Mouse (Mus musculus): ENCODE measurements around the gene Sco1. TPM values are rescaled to one million over a fixed set of nuclear protein-coding genes. Genes with fewer than 3 reads are reported as not detected.

Gene Sco1
- polyA plus RNA-seq, 1 experiment from 2014 or later, result 20.4 TPM

DNA sequence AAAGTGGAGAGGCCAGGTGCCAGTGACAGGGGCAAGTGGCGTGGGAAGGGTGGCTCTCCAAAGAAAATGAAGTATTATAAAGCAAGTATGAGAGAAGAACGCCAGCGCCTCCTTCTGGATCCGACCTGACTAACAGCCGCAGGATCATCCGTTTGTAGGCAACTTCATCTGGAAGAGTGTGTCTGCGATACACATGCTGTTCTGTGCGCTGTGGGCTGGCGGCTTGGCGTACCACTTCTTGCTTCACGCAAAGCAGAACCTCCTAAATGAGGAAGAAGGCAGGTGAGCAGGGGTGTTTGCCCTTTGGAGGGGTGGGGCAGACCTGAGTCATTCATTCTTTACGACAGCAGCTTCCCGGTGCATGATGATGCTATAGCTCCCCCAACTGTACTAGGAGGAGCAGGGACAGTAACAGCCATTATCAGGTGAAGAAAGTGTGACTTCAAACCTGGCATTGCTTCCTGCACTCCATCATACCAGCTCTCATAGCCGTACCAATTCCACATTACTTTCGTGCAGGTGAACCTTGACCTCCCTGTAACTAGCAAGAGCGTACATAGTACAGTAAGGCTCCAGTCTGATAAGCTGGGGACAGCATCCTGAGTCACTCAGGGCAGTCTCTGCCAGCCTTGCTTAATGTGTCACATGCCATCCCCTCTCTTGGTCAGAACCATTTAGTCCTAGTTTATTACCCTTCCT is 21.4 kb upstream of the Sco1 start:
- no peak overlapping the region for H3K9ac ChIP-seq (ENCODE audit: low read length)
- no peaks in the 10 kb centered on the region for H3K4me1 ChIP-seq (ENCODE audit: control insufficient read depth in 2 of 2, insufficient read depth in 2 of 2, low read length in 2 of 2)
- no peak overlapping the region for H3K4me2 ChIP-seq (ENCODE audit: low read length)
- no peak for ATAC-seq (ENCODE audit: insufficient number of reproducible peaks, insufficient read depth, low FRiP score, low read depth)
- 53% methylated on average over 16 of the region's 16 CpGs for WGBS
- H3K27ac ChIP-seq (replicated peaks in 1 of 2; ENCODE audit: control insufficient read depth in 1 of 2, insufficient read depth in 1 of 2, low read depth in 2 of 2, low read length in 2 of 2), result no peak overlapping the region
- H3K4me3 ChIP-seq (ENCODE audit: control insufficient read depth in 1 of 2, insufficient read depth in 1 of 2, low read depth in 1 of 2, low read length in 2 of 2), result no peak overlapping the region
- H3K9me3 ChIP-seq (ENCODE audit: control insufficient read depth, low read length), result no peaks in the 10 kb centered on the region
- H3K36me3 ChIP-seq (ENCODE audit: control insufficient read depth, insufficient read depth, low read length), result no peaks in the 10 kb centered on the region
- no peaks in the 10 kb centered on the region for H3K27me3 ChIP-seq (ENCODE audit: control insufficient read depth, insufficient read depth, low read length)

DNA sequence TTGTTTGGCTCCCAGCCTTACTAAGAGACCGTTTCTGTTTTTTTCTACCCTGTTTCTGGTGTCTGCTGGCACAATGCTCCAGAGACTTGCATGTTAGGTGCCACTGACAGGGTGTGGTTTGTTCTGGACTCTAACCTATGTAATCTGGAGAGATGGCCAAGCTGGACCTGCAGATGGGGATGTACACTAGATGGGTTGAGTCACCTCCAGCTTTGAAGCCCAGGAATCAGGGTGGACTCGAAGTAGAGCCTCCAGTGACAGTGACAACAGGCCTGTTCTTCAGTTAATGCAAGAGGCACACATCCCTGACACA is 20.9 kb upstream of the Sco1 start:
- H3K4me2 ChIP-seq (ENCODE audit: low read length), result no peak overlapping the region
- H3K27me3 ChIP-seq (ENCODE audit: control insufficient read depth, insufficient read depth, low read length), result no peaks in the 10 kb centered on the region
- no peak overlapping the region for H3K9ac ChIP-seq (ENCODE audit: low read length)
- WGBS, result 64% methylated on average over 2 of the region's 2 CpGs
- ATAC-seq (ENCODE audit: insufficient number of reproducible peaks, insufficient read depth, low FRiP score, low read depth), result no peak
- H3K9me3 ChIP-seq (ENCODE audit: control insufficient read depth, low read length), result no peaks in the 10 kb centered on the region
- no peak overlapping the region for H3K4me3 ChIP-seq (ENCODE audit: control insufficient read depth in 1 of 2, insufficient read depth in 1 of 2, low read depth in 1 of 2, low read length in 2 of 2)
- H3K27ac ChIP-seq (replicated peaks in 1 of 2; ENCODE audit: control insufficient read depth in 1 of 2, insufficient read depth in 1 of 2, low read depth in 2 of 2, low read length in 2 of 2), result no peak overlapping the region
- H3K36me3 ChIP-seq (ENCODE audit: control insufficient read depth, insufficient read depth, low read length), result peaks cover 5% of the 10 kb centered on the region
- no peaks in the 10 kb centered on the region for H3K4me1 ChIP-seq (ENCODE audit: control insufficient read depth in 2 of 2, insufficient read depth in 2 of 2, low read length in 2 of 2)

DNA sequence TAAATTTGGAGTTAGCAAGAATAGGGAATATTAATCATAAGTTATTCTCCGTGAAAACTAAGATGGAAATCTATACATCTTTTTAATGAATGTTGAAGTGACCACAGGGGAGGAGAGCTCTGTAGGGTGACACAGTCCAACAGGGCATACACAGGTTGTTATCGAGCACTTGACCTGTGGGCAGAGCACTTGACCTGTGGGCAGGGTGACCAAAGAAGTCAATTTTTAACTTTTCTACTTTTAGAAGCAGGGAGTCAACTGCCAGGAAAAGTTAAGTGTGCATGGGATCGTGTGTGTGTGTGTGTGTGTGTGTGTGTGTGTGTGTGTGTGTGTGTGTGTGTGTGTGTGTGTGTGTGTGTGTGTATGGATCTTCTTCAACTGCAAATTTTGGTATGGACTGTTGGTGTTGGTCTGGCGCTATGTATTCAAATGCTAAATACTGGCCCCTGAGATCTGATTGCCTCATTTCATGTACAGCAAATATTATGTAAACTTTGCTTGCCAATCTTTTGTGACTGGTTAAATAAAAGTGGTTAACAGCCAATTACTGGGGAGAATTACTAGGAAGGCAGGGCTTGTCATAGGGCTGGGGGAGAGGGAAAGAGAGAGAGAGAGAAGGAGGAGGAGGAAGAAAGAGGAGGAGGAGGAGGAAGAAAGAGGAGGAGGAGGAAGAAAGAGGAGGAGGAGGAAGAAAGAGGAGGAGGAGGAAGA is 17.5 kb upstream of the Sco1 start:
- ATAC-seq (ENCODE audit: insufficient number of reproducible peaks, insufficient read depth, low FRiP score, low read depth), result no peak

DNA sequence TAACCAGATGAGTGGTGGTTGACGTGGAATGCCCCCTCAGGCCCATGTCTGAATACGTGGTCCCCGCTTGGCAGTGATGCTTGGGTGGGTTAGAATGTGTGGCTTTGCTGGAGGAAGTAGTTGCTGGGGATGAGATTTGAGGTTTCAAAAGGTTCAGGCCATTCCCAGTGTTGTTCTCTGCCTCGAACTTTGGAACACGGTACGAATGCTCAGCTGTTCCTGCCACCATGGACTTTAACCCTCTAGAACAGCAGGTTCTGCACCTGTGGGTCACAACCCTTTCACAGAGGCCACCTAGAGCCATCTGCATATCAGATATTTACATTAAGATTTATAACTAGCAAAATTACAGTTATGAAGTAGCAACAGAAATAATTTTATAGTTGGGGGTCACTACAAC is 16.2 kb upstream of the Sco1 start:
- Histone ChIP-seq H3K27me3 (ENCODE audit: control insufficient read depth, insufficient read depth, low read length) (no peaks in the 10 kb centered on the region), H3K9ac (ENCODE audit: low read length) (no peak overlapping the region), H3K4me3 (ENCODE audit: control insufficient read depth in 1 of 2, insufficient read depth in 1 of 2, low read depth in 1 of 2, low read length in 2 of 2) (no peak overlapping the region), H3K36me3 (ENCODE audit: control insufficient read depth, insufficient read depth, low read length) (peaks cover 49% of the 10 kb centered on the region), H3K4me1 (ENCODE audit: control insufficient read depth in 2 of 2, insufficient read depth in 2 of 2, low read length in 2 of 2) (peaks cover 3 to 4% of the 10 kb centered on the region in 2 experiments; a peak in 2 of 4 replicates), H3K4me2 (ENCODE audit: low read length) (no peak overlapping the region), H3K9me3 (ENCODE audit: control insufficient read depth, low read length) (no peaks in the 10 kb centered on the region), H3K27ac (replicated peaks in 1 of 2; ENCODE audit: control insufficient read depth in 1 of 2, insufficient read depth in 1 of 2, low read depth in 2 of 2, low read length in 2 of 2) (no peak overlapping the region)
- WGBS, result 86% methylated on average over 6 of the region's 6 CpGs
- no peak for ATAC-seq (ENCODE audit: insufficient number of reproducible peaks, insufficient read depth, low FRiP score, low read depth)

More for the DNA sequence above, 17.5 kb upstream of the Sco1 start:
- no peaks in the 10 kb centered on the region for H3K27me3 ChIP-seq (ENCODE audit: control insufficient read depth, insufficient read depth, low read length)
- peaks cover 36% of the 10 kb centered on the region for H3K36me3 ChIP-seq (ENCODE audit: control insufficient read depth, insufficient read depth, low read length)
- H3K9me3 ChIP-seq (ENCODE audit: control insufficient read depth, low read length), result no peaks in the 10 kb centered on the region
- no peak overlapping the region for H3K4me2 ChIP-seq (ENCODE audit: low read length)
- H3K4me3 ChIP-seq (ENCODE audit: control insufficient read depth in 1 of 2, insufficient read depth in 1 of 2, low read depth in 1 of 2, low read length in 2 of 2), result no peak overlapping the region
- 59% methylated on average over 4 of the region's 4 CpGs for WGBS
- no peaks in the 10 kb centered on the region for H3K4me1 ChIP-seq (ENCODE audit: control insufficient read depth in 2 of 2, insufficient read depth in 2 of 2, low read length in 2 of 2)
- no peak overlapping the region for H3K27ac ChIP-seq (replicated peaks in 1 of 2; ENCODE audit: control insufficient read depth in 1 of 2, insufficient read depth in 1 of 2, low read depth in 2 of 2, low read length in 2 of 2)
- no peak overlapping the region for H3K9ac ChIP-seq (ENCODE audit: low read length)

DNA sequence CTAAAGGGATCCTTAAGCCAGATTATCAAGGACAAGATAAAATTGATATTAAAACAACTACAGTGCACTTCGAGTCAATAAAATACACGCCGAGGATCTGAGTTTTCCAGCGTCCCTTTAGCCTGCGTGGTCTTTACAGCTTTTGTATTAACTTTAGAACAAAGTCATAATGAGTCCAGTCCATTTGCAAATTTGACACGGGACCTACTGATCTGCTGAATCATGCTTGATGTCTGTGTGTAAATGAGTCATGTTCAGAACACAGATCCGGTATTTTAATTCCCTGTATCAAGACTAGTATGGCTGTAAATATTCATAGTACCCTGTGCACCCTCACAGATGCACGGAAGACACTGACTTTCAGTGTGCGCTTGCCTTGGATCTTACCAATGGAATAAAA is 15.6 kb upstream of the Sco1 start:
- H3K9ac ChIP-seq (ENCODE audit: low read length), result no peak overlapping the region
- peaks cover 3 to 4% of the 10 kb centered on the region in 2 experiments; a peak in 2 of 4 replicates for H3K4me1 ChIP-seq (ENCODE audit: control insufficient read depth in 2 of 2, insufficient read depth in 2 of 2, low read length in 2 of 2)
- no peaks in the 10 kb centered on the region for H3K9me3 ChIP-seq (ENCODE audit: control insufficient read depth, low read length)
- H3K27ac ChIP-seq (replicated peaks in 1 of 2; ENCODE audit: control insufficient read depth in 1 of 2, insufficient read depth in 1 of 2, low read depth in 2 of 2, low read length in 2 of 2), result no peak overlapping the region
- no peak overlapping the region for H3K4me2 ChIP-seq (ENCODE audit: low read length)
- H3K36me3 ChIP-seq (ENCODE audit: control insufficient read depth, insufficient read depth, low read length), result peaks cover 55% of the 10 kb centered on the region
- 94% methylated on average over 9 of the region's 9 CpGs for WGBS
- H3K27me3 ChIP-seq (ENCODE audit: control insufficient read depth, insufficient read depth, low read length), result no peaks in the 10 kb centered on the region
- H3K4me3 ChIP-seq (ENCODE audit: control insufficient read depth in 1 of 2, insufficient read depth in 1 of 2, low read depth in 1 of 2, low read length in 2 of 2), result no peak overlapping the region
- ATAC-seq (ENCODE audit: insufficient number of reproducible peaks, insufficient read depth, low FRiP score, low read depth), result no peak

DNA sequence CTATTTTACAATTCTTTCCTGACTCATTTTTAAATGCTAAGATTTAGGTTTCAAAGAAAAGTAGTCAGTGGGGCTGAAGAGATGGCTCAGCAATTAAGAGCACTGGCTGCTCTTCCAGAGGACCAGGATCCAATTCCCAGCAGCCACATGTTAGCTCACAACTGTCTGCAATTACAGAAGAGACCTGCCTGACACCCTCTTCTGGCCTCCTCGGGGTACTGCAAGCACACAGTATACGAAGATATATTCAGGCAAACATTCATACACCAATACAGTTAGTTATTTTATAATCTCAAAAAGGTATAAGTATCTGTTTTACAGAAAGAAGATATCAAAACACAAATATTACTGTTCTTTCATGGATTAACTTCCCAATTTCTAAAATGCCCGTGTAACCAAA is 12.7 kb upstream of the Sco1 start:
- no peak for ATAC-seq (ENCODE audit: insufficient number of reproducible peaks, insufficient read depth, low FRiP score, low read depth)
- no peak overlapping the region for H3K4me3 ChIP-seq (ENCODE audit: control insufficient read depth in 1 of 2, insufficient read depth in 1 of 2, low read depth in 1 of 2, low read length in 2 of 2)
- 87% methylated on average over 3 of the region's 3 CpGs for WGBS
- no peak overlapping the region for H3K9ac ChIP-seq (ENCODE audit: low read length)
- peaks cover 56% of the 10 kb centered on the region for H3K36me3 ChIP-seq (ENCODE audit: control insufficient read depth, insufficient read depth, low read length)
- H3K9me3 ChIP-seq (ENCODE audit: control insufficient read depth, low read length), result no peaks in the 10 kb centered on the region
- peak overlapping the region in 1 of 2 experiments; percentile 61; a peak in 1 of 4 replicates for H3K27ac ChIP-seq (replicated peaks in 1 of 2; ENCODE audit: control insufficient read depth in 1 of 2, insufficient read depth in 1 of 2, low read depth in 2 of 2, low read length in 2 of 2)
- H3K4me2 ChIP-seq (ENCODE audit: low read length), result no peak overlapping the region
- no peaks in the 10 kb centered on the region for H3K27me3 ChIP-seq (ENCODE audit: control insufficient read depth, insufficient read depth, low read length)
- peaks cover 3 to 4% of the 10 kb centered on the region in 2 experiments; a peak in 2 of 4 replicates for H3K4me1 ChIP-seq (ENCODE audit: control insufficient read depth in 2 of 2, insufficient read depth in 2 of 2, low read length in 2 of 2)

DNA sequence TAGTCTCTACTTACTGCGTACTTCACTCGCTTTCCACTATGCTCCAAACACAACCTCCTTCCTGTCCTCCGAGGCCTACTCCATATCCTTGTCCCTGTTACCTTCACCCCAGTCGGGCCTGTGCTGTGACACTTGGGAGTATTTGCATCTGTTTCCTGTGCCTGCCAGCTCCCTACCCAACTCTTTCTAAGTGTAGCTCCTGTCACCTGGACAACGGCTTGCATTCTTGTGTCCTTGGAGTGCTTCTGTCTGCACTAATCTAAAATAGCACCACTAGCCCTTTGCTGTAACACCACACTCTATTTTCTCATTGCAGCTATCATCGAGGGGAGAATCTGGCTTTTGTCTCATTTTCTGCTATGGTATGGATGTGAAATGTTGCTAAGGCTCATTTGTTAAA is 12.0 kb upstream of the Sco1 start:
- peaks cover 58% of the 10 kb centered on the region for H3K36me3 ChIP-seq (ENCODE audit: control insufficient read depth, insufficient read depth, low read length)
- H3K4me1 ChIP-seq (ENCODE audit: control insufficient read depth in 2 of 2, insufficient read depth in 2 of 2, low read length in 2 of 2), result peaks cover 3 to 4% of the 10 kb centered on the region in 2 experiments; a peak in 2 of 4 replicates
- WGBS, result 45% methylated on average over 6 of the region's 6 CpGs
- H3K4me3 ChIP-seq (ENCODE audit: control insufficient read depth in 1 of 2, insufficient read depth in 1 of 2, low read depth in 1 of 2, low read length in 2 of 2), result no peak overlapping the region
- H3K27me3 ChIP-seq (ENCODE audit: control insufficient read depth, insufficient read depth, low read length), result no peaks in the 10 kb centered on the region
- H3K9ac ChIP-seq (ENCODE audit: low read length), result no peak overlapping the region
- peak; percentile 47; the same call in 1 of the 2 replicates for ATAC-seq (ENCODE audit: insufficient number of reproducible peaks, insufficient read depth, low FRiP score, low read depth)
- H3K9me3 ChIP-seq (ENCODE audit: control insufficient read depth, low read length), result no peaks in the 10 kb centered on the region
- peak overlapping the region; percentile 69 to 71 for H3K27ac ChIP-seq (replicated peaks in 1 of 2; ENCODE audit: control insufficient read depth in 1 of 2, insufficient read depth in 1 of 2, low read depth in 2 of 2, low read length in 2 of 2)
- H3K4me2 ChIP-seq (ENCODE audit: low read length), result no peak overlapping the region
